Mouse (Mus musculus) NIH3T3 (cell line): ENCODE measurements around the gene Aspa.

Experiments used
- DNase-seq: peaks from one replicate; pipeline ENCODE4 v3.0.0-alpha.2; 2012; ENCODE audit warnings: low read depth

The Aspa gene

DNA sequence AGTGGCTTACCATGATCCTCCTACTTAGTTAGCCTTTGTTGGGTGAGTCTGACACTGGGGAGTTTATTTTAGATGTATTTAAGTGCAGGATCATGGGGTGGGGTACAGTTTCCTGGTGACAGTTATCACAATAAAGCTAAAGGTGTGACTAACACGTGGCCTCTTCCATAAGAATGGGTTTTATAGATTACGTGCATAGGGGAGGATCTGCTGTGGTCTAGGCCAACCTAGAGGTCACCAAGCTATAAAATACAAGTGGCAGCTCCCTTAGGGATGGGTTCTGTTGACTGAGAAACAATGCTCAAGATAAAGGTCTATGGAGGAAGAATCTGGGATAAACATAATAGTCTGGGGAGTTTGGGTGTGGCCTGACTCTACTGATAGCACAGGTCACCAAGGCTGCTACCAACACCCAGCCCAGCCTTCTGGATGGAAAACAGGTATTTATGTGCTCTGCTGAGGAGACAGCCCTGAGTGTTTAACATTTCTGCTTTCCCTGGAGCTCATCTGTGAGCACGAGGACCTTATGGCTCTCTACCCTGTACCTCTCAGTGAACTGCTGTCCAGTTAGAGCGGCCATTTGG is 71.9 kb downstream of the Aspa start:
- DNase-seq, result no peak
